10 mouse cellular contexts compared by ENCODE assay signal in the genomic region with DNA sequence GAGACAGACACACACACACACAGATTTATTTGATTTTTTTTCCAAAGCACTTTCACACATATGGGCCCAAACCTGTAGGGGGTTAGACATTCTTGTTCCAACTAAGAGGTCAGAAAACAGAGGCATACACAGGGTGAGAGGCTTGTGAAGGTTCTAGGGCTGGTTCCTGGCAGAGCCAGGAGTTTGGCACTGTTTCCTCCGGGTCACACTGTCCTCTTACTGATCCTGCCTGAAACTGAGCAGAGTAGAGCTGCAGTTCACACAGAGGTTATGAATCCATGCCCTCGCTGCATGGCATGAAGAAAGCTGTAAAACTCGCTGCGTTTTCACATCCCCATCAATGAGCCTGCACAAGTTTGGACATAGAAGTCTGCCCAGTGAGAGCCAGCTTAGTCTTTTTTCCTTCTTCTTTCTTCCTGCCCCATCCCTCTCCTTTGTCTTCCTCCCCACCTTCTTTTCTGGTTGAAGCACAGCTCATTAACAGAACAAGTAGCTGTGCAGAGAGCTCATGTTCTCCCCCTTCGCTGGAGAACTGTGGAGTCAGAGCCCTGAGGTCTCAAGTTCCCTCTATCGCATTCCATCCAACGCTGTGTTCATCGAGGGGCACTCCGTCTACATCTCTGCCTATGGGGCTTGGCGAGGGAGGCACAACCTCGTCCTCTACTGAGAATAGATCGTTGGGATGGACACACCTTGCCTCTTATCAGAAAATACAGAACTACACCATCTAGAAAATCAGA. TPM values are rescaled to one million over a fixed set of nuclear protein-coding genes. Genes with fewer than 3 reads are reported as not detected.
DNase-seq lines count a peak whose midpoint lies in the region; ATAC-seq lines count a peak whose summit lies in the region.
"Had no signal": no experiment of that assay in that cellular context is flagged by ENCODE, and none has a peak within 500 bp of the region (broad histone marks: within the 10 kb centered on the region; RNA-seq: fewer than 3 reads in every experiment).

No protein-coding gene starts in this region.

- 39% methylated on average over 12 of the region's 12 CpGs for WGBS in forebrain, embryonic 13.5 days
- WGBS in forebrain, embryonic 11.5 days, result 55% methylated on average over 12 of the region's 12 CpGs
- 70% methylated on average over 12 of the region's 12 CpGs for WGBS in midbrain, embryonic 10.5 days
- 61% methylated on average over 12 of the region's 12 CpGs for WGBS in midbrain, embryonic 11.5 days
- WGBS in limb, embryonic 15.5 days, result 28% methylated on average over 12 of the region's 12 CpGs

- no peak overlapping the region for H3K4me3 ChIP-seq in forebrain, embryonic 13.5 days
- no peak overlapping the region for H3K4me3 ChIP-seq in forebrain, embryonic 11.5 days (ENCODE audit: low read depth, low read length)
- no peak overlapping the region for H3K4me3 ChIP-seq in midbrain, embryonic 10.5 days
- H3K4me3 ChIP-seq in midbrain, embryonic 11.5 days (ENCODE audit: low read depth, low read length), result no peak overlapping the region
- H3K4me3 ChIP-seq in limb, embryonic 15.5 days, result no peak overlapping the region
- H3K4me3 ChIP-seq: liver, embryonic 12.5 days; megakaryocyte, embryonic 14.5 days had no signal

- peaks cover 7% of the 10 kb centered on the region; the same call in 1 of the 2 replicates for H3K27me3 ChIP-seq in forebrain, embryonic 13.5 days
- H3K27me3 ChIP-seq in forebrain, embryonic 11.5 days (ENCODE audit: control insufficient read depth, insufficient read depth, low read length), result 0 out of 2 replicates have a peak, but pooled peaks cover 2% of the 10 kb centered on the region
- H3K27me3 ChIP-seq in midbrain, embryonic 10.5 days (ENCODE audit: low read depth, poor library complexity, severe bottlenecking), result peaks cover 33% of the 10 kb centered on the region
- no peaks in the 10 kb centered on the region for H3K27me3 ChIP-seq in midbrain, embryonic 11.5 days (ENCODE audit: control insufficient read depth, insufficient read depth, low read length)
- H3K27me3 ChIP-seq in limb, embryonic 15.5 days, result no peaks in the 10 kb centered on the region

- H3K9ac ChIP-seq in forebrain, embryonic 13.5 days, result no peak overlapping the region
- H3K9ac ChIP-seq in forebrain, embryonic 11.5 days (ENCODE audit: low read length), result no peak overlapping the region
- H3K9ac ChIP-seq in midbrain, embryonic 11.5 days (ENCODE audit: low read length), result no peak overlapping the region
- no peak overlapping the region for H3K9ac ChIP-seq in limb, embryonic 15.5 days
- H3K9ac ChIP-seq: liver, embryonic 12.5 days had no signal

- peak overlapping the region; percentile 69 for H3K27ac ChIP-seq in forebrain, embryonic 13.5 days
- H3K27ac ChIP-seq in forebrain, embryonic 11.5 days (ENCODE audit: low read depth, low read length), result no peak overlapping the region
- peak overlapping the region; percentile 38; the same call in 1 of the 2 replicates for H3K27ac ChIP-seq in midbrain, embryonic 10.5 days (replicated peaks)
- H3K27ac ChIP-seq in midbrain, embryonic 11.5 days (ENCODE audit: low read depth, low read length), result no peak overlapping the region
- peak overlapping the region; percentile 75 for H3K27ac ChIP-seq in limb, embryonic 15.5 days
- H3K27ac ChIP-seq: liver, embryonic 12.5 days had no signal

- H3K36me3 ChIP-seq in forebrain, embryonic 13.5 days (ENCODE audit: poor library complexity, severe bottlenecking), result no peaks in the 10 kb centered on the region
- H3K36me3 ChIP-seq in forebrain, embryonic 11.5 days (ENCODE audit: control insufficient read depth, insufficient read depth, low read length), result no peaks in the 10 kb centered on the region
- no peaks in the 10 kb centered on the region for H3K36me3 ChIP-seq in midbrain, embryonic 10.5 days
- H3K36me3 ChIP-seq in midbrain, embryonic 11.5 days (ENCODE audit: control insufficient read depth, insufficient read depth, low read length), result no peaks in the 10 kb centered on the region
- no peaks in the 10 kb centered on the region for H3K36me3 ChIP-seq in limb, embryonic 15.5 days
- H3K36me3 ChIP-seq: liver, embryonic 12.5 days had no signal

- DNase-seq in forebrain, embryonic 11.5 days (ENCODE audit: low spot score), result no peak
- DNase-seq in midbrain, embryonic 10.5 days (ENCODE audit: low spot score), result no peak
- no peak for DNase-seq in midbrain, embryonic 11.5 days (ENCODE audit: low spot score, missing footprints)
- peak; percentile 25 for DNase-seq in gastrocnemius, postnatal 10 days
- DNase-seq in embryo, embryonic 9.5 days (ENCODE audit: extremely low spot score), result no peak
- no peak for DNase-seq in urinary bladder, postnatal 36 days (ENCODE audit: low spot score in 2 of 2)

- ATAC-seq in forebrain, embryonic 13.5 days, result 0 out of 2 replicates have a peak, but pooled peaks have one; percentile 37
- no peak for ATAC-seq in forebrain, embryonic 11.5 days (replicated peaks; ENCODE audit: low FRiP score)
- no peak for ATAC-seq in midbrain, embryonic 11.5 days (ENCODE audit: low FRiP score)
- ATAC-seq in limb, embryonic 15.5 days (ENCODE audit: insufficient number of reproducible peaks, low FRiP score, low TSS enrichment, low read depth), result no peak
- ATAC-seq: liver, embryonic 12.5 days had no signal

- no peaks in the 10 kb centered on the region for H3K9me3 ChIP-seq in forebrain, embryonic 13.5 days (replicated peaks)
- H3K9me3 ChIP-seq in forebrain, embryonic 11.5 days (ENCODE audit: control insufficient read depth, low read length), result no peaks in the 10 kb centered on the region
- H3K9me3 ChIP-seq in midbrain, embryonic 10.5 days (replicated peaks), result no peaks in the 10 kb centered on the region
- no peaks in the 10 kb centered on the region for H3K9me3 ChIP-seq in midbrain, embryonic 11.5 days (ENCODE audit: control insufficient read depth, low read length)
- H3K9me3 ChIP-seq in limb, embryonic 15.5 days, result no peaks in the 10 kb centered on the region
- H3K9me3 ChIP-seq: liver, embryonic 12.5 days; megakaryocyte, embryonic 14.5 days had no signal

- H3K4me2 ChIP-seq in forebrain, embryonic 13.5 days, result peak overlapping the region; percentile 12; the same call in 1 of the 2 replicates
- H3K4me2 ChIP-seq in forebrain, embryonic 11.5 days (ENCODE audit: low read depth, low read length, severe bottlenecking), result no peak overlapping the region
- no peak overlapping the region for H3K4me2 ChIP-seq in midbrain, embryonic 11.5 days
- H3K4me2 ChIP-seq in limb, embryonic 15.5 days, result 0 out of 2 replicates have a peak overlapping the region, but pooled peaks have one; percentile 0
- H3K4me2 ChIP-seq: liver, embryonic 12.5 days had no signal

- peaks cover 27% of the 10 kb centered on the region for H3K4me1 ChIP-seq in forebrain, embryonic 13.5 days
- H3K4me1 ChIP-seq in forebrain, embryonic 11.5 days (replicated peaks; ENCODE audit: control insufficient read depth, insufficient read depth, low read length), result 0 out of 2 replicates have a peak, but pooled peaks cover 7% of the 10 kb centered on the region
- peaks cover 25% of the 10 kb centered on the region for H3K4me1 ChIP-seq in midbrain, embryonic 10.5 days
- H3K4me1 ChIP-seq in midbrain, embryonic 11.5 days (ENCODE audit: control insufficient read depth, insufficient read depth, low read length), result peaks cover 2% of the 10 kb centered on the region; the same call in 1 of the 2 replicates
- peaks cover 41% of the 10 kb centered on the region for H3K4me1 ChIP-seq in limb, embryonic 15.5 days

RNA-seq across cellular contexts. Expression of a gene that starts 4.5 kb away (rescaled TPM):
- polyA plus RNA-seq in forebrain, embryonic 13.5 days (2015; fragmentation: Nextera tagmentation; extraction: Ambion mirVana), result 2.5 and 3.1 TPM in 2 replicates
- polyA plus RNA-seq in forebrain, embryonic 11.5 days (2014; fragmentation: Nextera tagmentation; extraction: Ambion mirVana), result 0.71 and 1.1 TPM in 2 replicates
- 0.93 and 1.5 TPM in 2 replicates for polyA plus RNA-seq in midbrain, embryonic 10.5 days (2016; fragmentation: Nextera tagmentation; extraction: Ambion mirVana)
- 0.51 and 0.66 TPM in 2 replicates for polyA plus RNA-seq in midbrain, embryonic 11.5 days (2014; fragmentation: Nextera tagmentation; extraction: Ambion mirVana)
- 1 to 10 TPM; 1.2 to 2.4 TPM for total RNA-seq in gastrocnemius, postnatal 10 days (2021)
- polyA plus RNA-seq in limb, embryonic 15.5 days (2015; fragmentation: Nextera tagmentation; extraction: Ambion mirVana), result 33.6 and 33.9 TPM in 2 replicates

Comparison
In these comparisons a context has a peak if more than half of its experiments do, and no peak if none do; other contexts are left out.
1. H3K27ac ChIP-seq: peak in forebrain, embryonic 13.5 days (single experiment), midbrain, embryonic 10.5 days (single experiment) and limb, embryonic 15.5 days (single experiment); none in forebrain, embryonic 11.5 days (single experiment) and midbrain, embryonic 11.5 days (single experiment).
2. H3K4me2 ChIP-seq: peak in forebrain, embryonic 13.5 days (single experiment) and limb, embryonic 15.5 days (single experiment); none in forebrain, embryonic 11.5 days (single experiment) and midbrain, embryonic 11.5 days (single experiment).